Mouse (Mus musculus) left cerebral cortex, adult 2 months (tissue): ENCODE measurements around the gene Igsf21. TPM values are rescaled to one million over a fixed set of nuclear protein-coding genes. Genes with fewer than 3 reads are reported as not detected.

Experiments
- DNase-seq, 2 experiments: peaks; one replicate each; pipeline ENCODE4 v3.0.0; 2021 to 2022; ENCODE audit warnings: low spot score in 2 of 2, mixed read lengths in 1 of 2; ENCODE audit errors: extremely low spot score in 1 of 2
- H3K27ac ChIP-seq: fragments of 200-600 bp; 2 replicates; pipeline ENCODE4 v1.8.1; 2022
- H3K4me3 ChIP-seq: fragments of 200-600 bp; 2 replicates; pipeline ENCODE4 v1.8.1; 2022
- CTCF ChIP-seq: fragments of 200-600 bp; IDR thresholded peaks from 2 replicates; pipeline ENCODE4 v1.8.1; 2022; ENCODE audit warnings: antibody characterized with exemption, mild to moderate bottlenecking, moderate library complexity
- intact Hi-C: fragments of 180-260 bp; cut with DNase I; formaldehyde crosslinking; loops from one replicate; pipeline ENCODE4 v1.15.1; 2025
- total RNA-seq, 2 experiments: library from RNA; stranded (reverse); gene quantifications; 2 replicates each; pipeline ENCODE4 v1.2.3; 2021

Gene Igsf21
- total RNA-seq, 2 experiments from 2014 or later = 68.8 to 75.2 TPM

DNA sequence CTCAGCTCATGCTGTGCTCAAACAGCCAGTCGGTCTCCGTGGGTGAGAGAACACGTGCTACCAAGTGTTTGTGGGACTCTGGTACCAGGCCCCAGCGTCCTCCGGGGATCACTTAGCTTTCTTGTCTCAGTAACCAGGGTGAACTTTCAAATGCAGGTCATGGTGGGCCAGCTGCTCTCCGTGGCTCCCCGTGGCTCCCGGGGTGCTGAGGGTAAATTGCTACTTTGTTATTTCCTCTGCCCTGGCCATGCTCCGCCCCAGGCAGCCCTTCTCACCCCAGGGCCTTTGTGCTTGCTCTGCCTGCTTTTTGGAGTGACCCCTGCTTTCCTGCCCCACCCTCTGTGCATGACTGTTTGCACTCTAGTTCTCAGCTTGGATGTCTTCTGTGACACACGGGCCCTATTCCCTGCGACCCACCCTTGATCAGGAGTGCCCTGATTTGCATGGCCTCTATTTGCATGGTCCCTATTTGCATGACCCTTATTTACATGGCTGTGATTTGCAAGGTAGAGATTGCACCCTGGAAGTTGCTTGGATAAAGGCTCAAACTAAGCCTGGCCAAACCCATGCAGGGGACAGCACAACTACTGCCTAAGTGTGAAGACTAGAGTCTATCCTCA lies 143.9 kb downstream of the Igsf21 start:
- TF ChIP-seq CTCF = no peak
- intact Hi-C loops = loop anchor here (5.0 to 10.0 kb wide), 3 partner anchors 145 to 435 kb away; partner anchors contain the start of gene Igsf21
- Histone ChIP-seq H3K27ac (no peak overlapping the region), H3K4me3 (no peak overlapping the region)
- no peak for DNase-seq

DNA sequence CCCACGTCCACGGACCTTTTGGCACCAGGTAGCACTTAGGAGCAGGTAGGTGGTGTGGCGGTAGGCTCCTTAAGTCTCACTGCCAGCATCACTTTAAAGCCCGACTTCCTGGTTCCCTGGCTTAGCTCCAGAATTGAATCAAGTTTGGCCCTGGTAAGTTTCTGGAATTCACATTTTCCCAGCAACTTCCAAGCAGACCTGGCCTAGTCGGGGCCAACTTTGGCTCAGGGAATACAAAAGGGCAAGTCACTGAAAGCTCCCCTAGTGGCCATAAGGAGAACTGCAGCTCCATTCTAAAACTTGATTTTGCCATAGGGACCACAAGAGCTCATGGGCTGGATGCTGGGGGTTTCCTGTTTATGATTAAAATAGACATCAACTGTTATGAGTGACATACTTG lies 145.5 kb downstream of the Igsf21 start:
- Histone ChIP-seq H3K27ac (no peak overlapping the region), H3K4me3 (no peak overlapping the region)
- no peak for DNase-seq
- peak; percentile 95 for TF ChIP-seq CTCF
- intact Hi-C loops = loop anchor here (5.0 to 10.0 kb wide), 3 partner anchors 146 to 436 kb away; partner anchors contain the start of gene Igsf21

DNA sequence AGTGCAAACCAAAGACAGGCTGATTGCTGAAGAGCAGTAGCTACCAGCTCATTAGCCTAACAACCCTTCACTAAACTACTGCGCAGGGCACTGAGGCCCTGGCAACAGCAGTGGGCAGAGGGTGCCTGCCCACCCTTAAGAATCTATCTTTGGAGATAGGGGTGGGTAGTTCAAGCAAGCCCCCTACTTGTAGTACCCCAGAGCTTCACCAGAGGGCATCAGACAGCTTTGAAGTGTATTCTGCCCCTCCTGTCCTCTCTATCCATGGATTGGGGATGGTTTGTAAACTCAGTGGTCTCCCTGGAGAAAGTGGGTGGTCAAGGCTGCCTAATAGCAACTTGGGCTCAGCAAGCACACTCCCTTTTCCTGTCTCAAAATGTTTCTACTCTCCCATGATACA lies 146.4 kb downstream of the Igsf21 start:
- no peak overlapping the region for H3K4me3 ChIP-seq
- peak in 1 of 2 experiments; percentile 59 for DNase-seq
- H3K27ac ChIP-seq = peak overlapping the region; percentile 47; the same call in 1 of the 2 replicates
- peak; percentile 72 for TF ChIP-seq CTCF
- intact Hi-C loops = loop anchor here (5.0 to 10.0 kb wide), 3 partner anchors 147 to 437 kb away; partner anchors contain the start of gene Igsf21

DNA sequence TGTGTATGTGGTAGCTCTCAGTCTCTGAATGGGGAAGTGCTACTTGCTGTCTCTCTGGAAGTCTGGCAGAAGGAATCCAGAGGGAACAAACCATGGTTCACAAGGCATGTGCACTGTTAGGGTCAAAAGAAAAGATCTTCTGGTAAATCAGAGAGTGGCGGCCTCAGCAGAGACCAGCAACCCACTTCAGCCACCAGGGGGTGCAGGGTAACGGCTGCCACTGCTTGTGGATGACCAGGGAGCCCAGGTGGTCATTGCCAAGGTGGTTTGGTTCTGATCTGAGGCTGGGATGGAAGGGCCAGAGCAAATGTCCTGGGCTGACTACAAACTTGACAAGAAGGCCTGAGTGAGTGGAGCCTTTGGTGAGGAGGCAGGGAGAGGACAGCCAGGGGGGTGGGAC lies 150.3 kb downstream of the Igsf21 start:
- peak; percentile 33 for TF ChIP-seq CTCF
- intact Hi-C loops = no loop called here
- no peak for DNase-seq

DNA sequence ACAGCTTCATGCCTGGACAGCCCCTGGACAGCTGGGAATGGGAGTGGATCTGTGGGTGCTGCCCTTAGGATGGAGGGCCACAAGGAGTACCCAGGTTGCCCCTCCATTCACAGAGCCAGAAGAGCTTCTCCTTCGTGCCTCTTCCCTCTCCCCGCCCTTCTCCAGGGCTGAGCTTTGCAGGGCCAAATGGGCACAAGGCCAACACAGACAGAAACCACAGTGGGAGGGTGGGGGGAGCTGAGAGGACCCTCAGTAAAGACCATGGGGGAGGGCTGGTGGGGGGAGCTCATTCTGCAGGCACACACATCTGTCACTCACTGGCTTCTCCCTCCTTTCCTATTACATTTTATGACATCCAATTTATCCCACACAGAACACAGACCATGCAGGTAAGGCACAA lies 151.7 kb downstream of the Igsf21 start:
- no peak overlapping the region for H3K4me3 ChIP-seq
- H3K27ac ChIP-seq = no peak overlapping the region
- TF ChIP-seq CTCF = no peak
- intact Hi-C loops = no loop called here
- DNase-seq = no peak

More for the DNA sequence above, 150.3 kb downstream of the Igsf21 start:
- H3K4me3 ChIP-seq = no peak overlapping the region
- no peak overlapping the region for H3K27ac ChIP-seq

DNA sequence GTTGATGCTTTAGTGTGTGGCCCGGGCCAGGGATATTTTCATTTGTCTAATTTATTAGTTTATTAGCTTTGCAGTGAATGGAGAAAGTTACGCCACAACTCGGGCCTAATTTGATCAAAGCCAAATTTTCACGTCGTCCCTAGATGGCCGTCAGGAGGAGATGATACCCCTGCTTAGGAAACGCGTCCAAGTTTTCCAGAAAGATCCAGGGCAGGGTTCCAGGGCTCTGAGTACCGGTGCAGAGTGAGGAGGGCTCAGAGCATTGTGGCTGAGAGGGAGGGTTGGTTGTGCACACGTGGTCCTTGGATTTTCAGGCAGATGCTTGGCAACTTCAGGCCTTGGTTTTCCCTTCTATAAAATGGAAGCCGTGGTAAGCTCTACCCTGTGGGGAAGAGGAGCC lies 154.2 kb downstream of the Igsf21 start:
- intact Hi-C loops = no loop called here
- Histone ChIP-seq H3K4me3 (no peak overlapping the region), H3K27ac (no peak overlapping the region)
- TF ChIP-seq CTCF = no peak
- no peak for DNase-seq

DNA sequence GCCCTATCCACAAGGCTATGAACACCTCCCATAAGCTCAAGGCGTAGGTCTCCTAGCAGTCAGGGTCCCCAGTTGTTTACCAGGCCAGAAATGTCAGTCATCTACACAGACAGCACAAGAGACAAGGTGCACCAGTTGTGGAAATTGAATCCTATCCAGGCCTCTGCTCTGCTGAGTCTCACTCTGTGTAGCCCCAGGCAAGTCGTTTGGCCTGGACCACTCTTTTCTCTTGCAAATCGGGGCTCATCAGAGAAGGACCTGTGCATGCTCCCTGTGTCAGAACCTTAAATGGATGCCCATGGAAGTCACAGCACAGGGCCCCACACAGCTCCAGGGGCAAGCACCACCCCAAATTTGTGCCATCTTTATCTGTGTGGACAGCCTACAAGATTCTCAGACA lies 154.9 kb downstream of the Igsf21 start:
- intact Hi-C loops = no loop called here
- no peak for TF ChIP-seq CTCF
- no peak for DNase-seq
- no peak overlapping the region for H3K27ac ChIP-seq
- no peak overlapping the region for H3K4me3 ChIP-seq

DNA sequence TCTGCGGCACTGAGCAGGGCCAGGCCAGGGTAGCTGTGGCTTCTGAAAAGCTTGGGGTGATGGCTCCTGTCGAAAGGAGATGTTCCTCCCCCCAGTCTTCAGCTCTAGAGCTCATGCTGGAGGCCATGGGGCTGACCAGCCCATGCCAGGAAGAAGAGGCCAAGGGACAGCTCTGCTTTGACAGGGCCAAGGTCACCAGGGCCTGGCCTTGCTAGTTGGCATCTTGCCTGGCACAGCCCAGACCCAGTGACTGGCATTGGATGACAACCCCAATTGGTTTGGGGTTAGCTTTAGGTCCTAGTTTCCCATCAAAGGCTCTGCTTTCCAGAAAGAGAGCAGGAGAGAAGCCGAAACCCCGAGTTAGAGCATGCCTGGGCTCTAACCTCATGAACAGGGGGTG lies 156.9 kb downstream of the Igsf21 start:
- DNase-seq = no peak
- Histone ChIP-seq H3K27ac (no peak overlapping the region), H3K4me3 (no peak overlapping the region)
- no peak for TF ChIP-seq CTCF
- intact Hi-C loops = no loop called here

DNA sequence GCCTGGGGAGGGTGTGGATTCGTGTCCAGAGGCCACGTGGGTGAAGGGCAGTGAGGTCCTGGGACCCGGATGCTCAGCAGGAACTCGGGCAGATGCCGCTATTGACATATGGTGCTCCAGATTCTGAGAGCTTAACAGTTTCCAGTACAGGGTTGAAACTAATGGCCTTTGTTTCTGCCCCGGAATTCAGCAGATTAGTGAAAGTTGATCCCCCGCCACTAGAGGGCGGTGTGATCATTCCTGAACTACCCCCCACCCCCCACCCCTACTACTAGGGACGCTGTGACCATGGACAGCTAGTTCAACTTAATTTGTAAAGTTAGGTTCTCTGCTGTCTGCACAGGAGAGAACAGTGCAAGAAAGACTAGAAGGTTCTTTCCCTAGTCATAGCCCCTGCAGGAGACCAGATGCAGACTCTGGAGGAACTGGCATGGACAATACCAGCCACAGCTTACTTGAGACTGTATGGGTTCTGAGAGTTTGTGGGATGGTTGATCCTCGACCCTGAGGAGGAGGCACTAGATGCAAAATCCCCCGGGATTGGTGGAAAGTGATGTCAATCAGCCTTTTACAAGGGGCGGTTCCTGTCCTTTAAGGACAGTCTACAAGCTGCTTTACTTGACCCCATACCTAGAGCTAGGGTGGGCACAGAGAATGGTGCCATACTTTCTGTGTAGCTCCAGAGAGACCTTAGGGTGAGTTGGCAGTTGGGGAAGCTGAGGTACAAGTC lies 157.7 kb downstream of the Igsf21 start:
- H3K4me3 ChIP-seq = no peak overlapping the region
- TF ChIP-seq CTCF = peak; percentile 52
- no peak overlapping the region for H3K27ac ChIP-seq
- intact Hi-C loops = no loop called here
- no peak for DNase-seq

DNA sequence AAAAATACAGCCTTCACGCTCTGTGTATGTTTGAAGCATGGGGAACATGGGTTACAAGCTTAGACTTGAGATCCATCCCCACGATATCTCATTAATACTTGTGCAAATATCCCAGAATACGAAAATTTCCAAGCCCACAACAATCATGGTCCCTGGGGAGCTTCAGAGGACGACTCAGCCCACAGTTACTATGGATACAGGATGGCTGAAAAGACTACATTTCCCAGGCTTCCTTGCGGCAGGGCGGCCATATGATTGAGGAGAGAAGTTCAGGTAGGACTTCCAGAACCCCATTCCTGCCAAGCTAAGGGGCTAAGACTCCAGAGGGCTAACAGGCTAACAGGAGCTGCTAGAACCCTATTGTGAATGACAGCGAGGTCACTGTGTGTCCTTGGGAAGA lies 160.4 kb downstream of the Igsf21 start:
- intact Hi-C loops = no loop called here
- peak in 1 of 2 experiments; percentile 45 for DNase-seq
- no peak overlapping the region for H3K27ac ChIP-seq
- no peak overlapping the region for H3K4me3 ChIP-seq
- TF ChIP-seq CTCF = no peak

DNA sequence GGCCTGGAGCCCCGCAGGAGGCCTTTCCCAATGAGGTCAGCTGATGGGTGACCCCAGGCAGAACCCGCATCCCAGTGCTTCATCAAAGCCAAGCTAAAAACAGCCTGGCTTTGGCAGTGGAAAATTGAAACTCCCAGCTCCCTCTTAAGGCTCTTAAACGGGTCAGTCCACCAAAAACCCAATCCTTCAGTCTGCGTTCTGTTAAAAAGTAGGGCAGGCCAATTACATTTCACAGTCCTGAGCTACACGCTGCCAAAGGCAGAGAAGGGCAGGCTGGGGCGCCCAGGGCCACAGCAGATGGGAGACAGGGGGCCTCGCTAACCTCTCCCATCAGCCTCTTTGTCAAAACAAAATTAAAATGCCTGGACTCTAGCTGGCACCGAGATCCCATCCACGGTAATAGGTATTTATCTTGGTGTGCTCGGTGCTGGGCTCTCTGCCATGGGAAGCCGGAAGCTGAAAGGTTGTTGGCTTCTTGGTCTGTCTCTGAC lies 162.0 kb downstream of the Igsf21 start:
- Histone ChIP-seq H3K27ac (peak overlapping the region; percentile 22), H3K4me3 (no peak overlapping the region)
- intact Hi-C loops = no loop called here
- TF ChIP-seq CTCF = no peak
- peak in 1 of 2 experiments; percentile 38 for DNase-seq

DNA sequence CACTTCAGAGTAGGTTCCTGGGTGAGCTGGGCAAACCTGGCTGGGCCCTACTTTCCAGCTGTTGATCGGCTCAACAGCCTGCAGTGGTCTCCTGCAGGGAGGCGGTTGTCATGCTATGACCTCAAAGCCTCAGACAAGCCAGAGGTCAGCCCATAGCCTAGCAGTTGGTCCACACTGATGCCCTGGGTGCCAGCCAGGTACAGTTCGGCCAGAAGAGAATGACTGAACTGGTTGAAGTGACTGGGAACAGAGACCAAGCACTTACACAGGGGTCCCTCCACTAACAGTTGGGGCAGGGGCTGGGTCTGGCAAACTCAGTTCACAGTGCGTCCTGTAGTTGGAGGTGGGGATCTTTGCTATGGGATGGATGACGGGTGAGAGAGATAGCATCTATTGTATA lies 162.5 kb downstream of the Igsf21 start:
- no peak overlapping the region for H3K4me3 ChIP-seq
- no peak for TF ChIP-seq CTCF
- no peak for DNase-seq
- H3K27ac ChIP-seq = peak overlapping the region; percentile 22
- intact Hi-C loops = no loop called here
